Mouse (Mus musculus): ENCODE measurements at regions not wholly inside any gene's neighbourhood (a gene's known extent, or its start where the extent isn't known, plus 50 kb on each side); places are given as distances from the start of the nearest gene placed in this dataset.

DNA sequence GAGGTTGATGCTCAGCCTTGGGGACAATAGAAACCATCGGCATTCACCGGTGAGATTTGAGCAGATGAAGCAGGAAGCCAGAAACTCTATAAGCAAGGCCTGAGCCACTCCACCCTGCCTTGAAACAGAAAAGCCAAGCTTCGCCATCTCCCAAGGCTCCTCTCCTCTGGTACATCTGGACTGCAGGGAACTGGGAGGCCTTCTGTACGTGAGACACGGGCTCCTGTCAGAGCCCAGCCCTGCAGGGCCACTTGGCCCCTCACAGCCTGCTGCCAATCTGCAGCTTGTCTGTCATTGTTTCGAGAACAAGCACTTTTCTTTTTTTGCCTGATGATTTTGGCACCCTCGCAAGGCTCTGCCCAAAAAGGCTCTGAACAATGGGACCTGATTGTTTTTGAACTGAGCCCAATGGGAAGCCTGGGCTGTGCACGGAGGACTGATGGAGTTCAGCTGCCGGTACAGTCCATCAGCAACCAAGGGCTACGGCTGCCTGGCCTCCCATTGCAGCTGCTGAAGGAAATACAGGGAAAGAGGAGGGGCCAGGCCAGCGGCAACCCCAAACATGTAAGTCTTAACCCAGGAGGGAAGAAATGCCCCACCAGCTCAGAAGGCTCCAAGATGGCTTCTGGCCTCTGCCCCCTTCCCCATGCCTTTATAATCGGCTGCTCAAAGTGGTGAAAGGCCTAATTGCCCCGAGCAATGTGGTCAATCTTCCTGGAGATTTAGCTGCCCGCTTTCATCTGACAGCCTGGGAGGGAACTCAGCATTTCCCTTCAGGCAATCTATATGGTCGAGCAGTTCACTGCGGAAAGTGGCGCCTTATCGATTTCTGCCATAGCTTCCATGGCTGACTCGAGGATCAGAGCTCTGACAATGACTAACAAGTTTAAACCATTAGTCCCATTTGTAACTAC is 332.2 kb downstream of the Psat1 start:
- H3K4me3 ChIP-seq (ENCODE audit: insufficient read depth, low read depth, low read length) = no peak overlapping the region
- no peak for TF ChIP-seq CTCF (IDR thresholded peaks at IDR 0.05; ENCODE audit: insufficient read depth, low read depth, low read length)
- TF ChIP-seq POLR2A (IDR thresholded peaks at IDR 0.05; ENCODE audit: insufficient read depth, low read depth, low read length) = no peak
- no peak overlapping the region for H3K27ac ChIP-seq (ENCODE audit: insufficient read depth, low read depth, low read length)
- 61% methylated on average over 19 of the region's 19 CpGs for WGBS
- H3K4me1 ChIP-seq (ENCODE audit: control insufficient read depth, insufficient read depth, low read length) = peaks cover 7% of the 10 kb centered on the region; the same call in 1 of the 2 replicates

GRCm38 (mm10) chr19:15611137-15611758 is 335.9 kb downstream of the Psat1 start:
- no peak overlapping the region for H3K27ac ChIP-seq (ENCODE audit: insufficient read depth, low read depth, low read length)
- no peak overlapping the region for H3K4me3 ChIP-seq (ENCODE audit: insufficient read depth, low read depth, low read length)
- H3K4me1 ChIP-seq (ENCODE audit: control insufficient read depth, insufficient read depth, low read length) = peaks cover 7% of the 10 kb centered on the region; the same call in 1 of the 2 replicates
- TF ChIP-seq CTCF (IDR thresholded peaks at IDR 0.05; ENCODE audit: insufficient read depth, low read depth, low read length) (no peak), POLR2A (IDR thresholded peaks at IDR 0.05; ENCODE audit: insufficient read depth, low read depth, low read length) (no peak)
- 64% methylated on average over 13 of the region's 13 CpGs for WGBS

- TF ChIP-seq POLR2A (IDR thresholded peaks at IDR 0.05; ENCODE audit: insufficient read depth, low read depth, low read length) = no peak
- TF ChIP-seq CTCF (IDR thresholded peaks at IDR 0.05; ENCODE audit: insufficient read depth, low read depth, low read length) = no peak
- Histone ChIP-seq H3K4me1 (ENCODE audit: control insufficient read depth, insufficient read depth, low read length) (no peaks in the 10 kb centered on the region), H3K4me3 (ENCODE audit: insufficient read depth, low read depth, low read length) (no peak overlapping the region), H3K27ac (ENCODE audit: insufficient read depth, low read depth, low read length) (no peak overlapping the region)
- WGBS = 97% methylated on average over 4 of the region's 4 CpGs
These were observed 340.7 kb downstream of the Psat1 start for GRCm38 (mm10) chr19:15606440-15606839.

- no peak overlapping the region for H3K27ac ChIP-seq (ENCODE audit: insufficient read depth, low read depth, low read length)
- no peak for TF ChIP-seq POLR2A (IDR thresholded peaks at IDR 0.05; ENCODE audit: insufficient read depth, low read depth, low read length)
- H3K4me1 ChIP-seq (ENCODE audit: control insufficient read depth, insufficient read depth, low read length) = no peaks in the 10 kb centered on the region
- no peak overlapping the region for H3K4me3 ChIP-seq (ENCODE audit: insufficient read depth, low read depth, low read length)
- WGBS = 88% methylated on average over 2 of the region's 2 CpGs
These were observed 354.3 kb downstream of the Psat1 start for GRCm38 (mm10) chr19:15592821-15593220.

GRCm38 (mm10) chr19:15583782-15584693 is 363.1 kb downstream of the Psat1 start:
- Histone ChIP-seq H3K4me1 (ENCODE audit: control insufficient read depth, insufficient read depth, low read length) (no peaks in the 10 kb centered on the region), H3K27ac (ENCODE audit: insufficient read depth, low read depth, low read length) (no peak overlapping the region), H3K4me3 (ENCODE audit: insufficient read depth, low read depth, low read length) (no peak overlapping the region)
- WGBS = 77% methylated on average over 15 of the region's 15 CpGs
- TF ChIP-seq CTCF (IDR thresholded peaks at IDR 0.05; ENCODE audit: insufficient read depth, low read depth, low read length) (no peak), POLR2A (IDR thresholded peaks at IDR 0.05; ENCODE audit: insufficient read depth, low read depth, low read length) (no peak)

GRCm38 (mm10) chr19:15583106-15583781 is 363.9 kb downstream of the Psat1 start:
- TF ChIP-seq POLR2A (IDR thresholded peaks at IDR 0.05; ENCODE audit: insufficient read depth, low read depth, low read length) = no peak
- no peak for TF ChIP-seq CTCF (IDR thresholded peaks at IDR 0.05; ENCODE audit: insufficient read depth, low read depth, low read length)
- WGBS = 74% methylated on average over 8 of the region's 8 CpGs
- H3K4me1 ChIP-seq (ENCODE audit: control insufficient read depth, insufficient read depth, low read length) = no peaks in the 10 kb centered on the region
- H3K27ac ChIP-seq (ENCODE audit: insufficient read depth, low read depth, low read length) = no peak overlapping the region
- no peak overlapping the region for H3K4me3 ChIP-seq (ENCODE audit: insufficient read depth, low read depth, low read length)

DNA sequence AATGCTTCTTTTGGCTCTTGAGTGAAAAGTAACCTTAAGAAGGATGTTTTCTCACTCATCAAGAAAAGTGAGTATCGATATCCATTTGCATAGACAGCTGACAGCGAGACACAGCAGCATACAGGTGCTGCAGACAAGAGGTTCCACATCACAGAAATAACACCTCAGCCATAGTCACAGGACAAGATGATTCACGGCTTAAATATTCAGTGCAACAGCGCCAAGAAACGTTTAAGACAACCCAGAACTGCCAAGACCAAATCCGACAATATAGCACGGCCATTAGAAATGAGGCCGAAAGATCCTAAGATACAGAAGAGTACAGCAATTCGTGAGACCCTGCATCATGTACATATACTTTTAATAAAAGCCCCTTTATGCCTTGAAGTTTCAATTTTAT is 375.9 kb downstream of the Psat1 start:
- 91% methylated on average over 9 of the region's 9 CpGs for WGBS
- TF ChIP-seq CTCF (IDR thresholded peaks at IDR 0.05; ENCODE audit: insufficient read depth, low read depth, low read length) = no peak
- TF ChIP-seq POLR2A (IDR thresholded peaks at IDR 0.05; ENCODE audit: insufficient read depth, low read depth, low read length) = no peak
- H3K4me1 ChIP-seq (ENCODE audit: control insufficient read depth, insufficient read depth, low read length) = no peaks in the 10 kb centered on the region
- H3K4me3 ChIP-seq (ENCODE audit: insufficient read depth, low read depth, low read length) = no peak overlapping the region
- no peak overlapping the region for H3K27ac ChIP-seq (ENCODE audit: insufficient read depth, low read depth, low read length)

DNA sequence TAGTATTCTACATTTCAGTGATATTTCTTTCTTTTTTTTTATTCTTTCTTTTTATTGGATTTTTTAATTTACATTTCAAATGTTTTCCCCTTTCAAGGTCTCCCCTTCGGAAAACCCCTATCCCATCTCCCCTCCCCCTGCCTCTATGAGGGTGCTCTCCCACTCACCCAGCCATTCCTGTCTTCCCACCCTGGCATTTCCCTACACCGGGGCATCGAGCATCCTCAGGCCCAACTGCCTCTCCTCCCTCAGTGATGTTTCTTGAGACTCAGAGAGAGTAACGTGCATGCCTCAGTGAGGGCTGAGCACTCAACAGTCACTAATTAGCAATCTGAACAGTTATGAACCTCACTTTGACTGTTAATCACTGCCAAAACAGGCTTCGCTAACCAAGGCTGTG is 385.6 kb downstream of the Psat1 start:
- no peaks in the 10 kb centered on the region for H3K4me1 ChIP-seq (ENCODE audit: control insufficient read depth, insufficient read depth, low read length)
- no peak for TF ChIP-seq POLR2A (IDR thresholded peaks at IDR 0.05; ENCODE audit: insufficient read depth, low read depth, low read length)
- H3K27ac ChIP-seq (ENCODE audit: insufficient read depth, low read depth, low read length) = no peak overlapping the region
- H3K4me3 ChIP-seq (ENCODE audit: insufficient read depth, low read depth, low read length) = no peak overlapping the region
- WGBS = 89% methylated on average over 5 of the region's 5 CpGs
